Mouse (Mus musculus): ENCODE measurements around the gene Nars2. TPM values are rescaled to one million over a fixed set of nuclear protein-coding genes. Genes with fewer than 3 reads are reported as not detected.

Nars2 gene
- polyA plus RNA-seq (2014; fragmentation: Nextera tagmentation; extraction: Ambion mirVana) = 19.1 and 19.4 TPM in 2 replicates

DNA sequence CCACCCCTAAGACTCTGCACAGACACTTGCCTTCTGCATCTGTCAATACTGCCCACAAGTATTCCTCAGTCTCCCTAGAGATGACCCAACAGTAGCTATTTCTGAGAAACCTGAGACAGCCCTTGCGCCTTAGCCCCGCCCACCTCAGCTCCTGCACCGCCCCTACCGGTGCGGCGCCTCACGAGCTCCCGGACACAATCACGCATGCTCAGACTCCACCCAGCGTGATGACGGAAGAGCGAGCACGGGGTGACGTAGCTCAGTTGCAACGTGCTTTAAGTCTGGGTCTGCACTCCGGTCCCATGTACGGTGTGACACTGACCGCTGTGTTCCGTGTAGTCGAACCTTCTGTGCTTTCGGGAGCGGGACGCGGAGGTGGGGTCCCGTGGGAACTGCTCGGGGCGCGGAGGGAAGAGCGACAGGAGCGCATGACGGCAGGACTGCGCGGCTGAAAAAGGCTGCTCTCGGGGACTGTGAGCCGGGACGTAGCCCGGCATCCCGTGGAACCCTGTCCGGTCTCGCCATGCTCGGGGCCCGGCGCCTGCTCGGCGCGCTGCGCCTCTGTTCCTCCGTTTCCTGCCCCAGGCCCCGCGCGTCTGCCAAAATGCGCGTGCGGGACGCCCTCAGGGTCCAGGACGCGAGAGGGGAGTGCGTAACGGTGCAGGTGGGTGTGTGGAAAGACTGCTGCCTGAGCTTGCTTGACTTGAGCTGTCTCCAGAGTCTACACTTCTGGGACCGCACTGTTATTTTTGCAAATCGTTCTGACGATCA, at the start of gene Nars2:
Nars2 (plus strand) TSS at position 225 of the 771 bp plus-strand sequence.
- DNase-seq (ENCODE audit: low spot score) (peak; percentile 98), ATAC-seq (ENCODE audit: low FRiP score) (peak; percentile 100)
- no peaks in the 10 kb centered on the region for H3K36me3 ChIP-seq (replicated peaks; ENCODE audit: control insufficient read depth, insufficient read depth)
- H3K27me3 ChIP-seq (ENCODE audit: control insufficient read depth, insufficient read depth, low read length) = no peaks in the 10 kb centered on the region
- H3K27ac ChIP-seq = peak within 1 kb of the TSS; percentile 90
- H3K4me3 ChIP-seq (replicated peaks; ENCODE audit: low read length) = peak within 1 kb of the TSS; percentile 97
- peaks cover 6% of the 10 kb centered on the region; the same call in 1 of the 2 replicates for H3K4me1 ChIP-seq (replicated peaks; ENCODE audit: control insufficient read depth, insufficient read depth, low read length)
- under 1% methylated on average over 61 of the region's 62 CpGs for WGBS
- H3K9me3 ChIP-seq (ENCODE audit: control insufficient read depth, low read length) = no peaks in the 10 kb centered on the region
- H3K9ac ChIP-seq = peak within 1 kb of the TSS; percentile 85
- peak within 1 kb of the TSS; percentile 77 for H3K4me2 ChIP-seq (replicated peaks)

DNA sequence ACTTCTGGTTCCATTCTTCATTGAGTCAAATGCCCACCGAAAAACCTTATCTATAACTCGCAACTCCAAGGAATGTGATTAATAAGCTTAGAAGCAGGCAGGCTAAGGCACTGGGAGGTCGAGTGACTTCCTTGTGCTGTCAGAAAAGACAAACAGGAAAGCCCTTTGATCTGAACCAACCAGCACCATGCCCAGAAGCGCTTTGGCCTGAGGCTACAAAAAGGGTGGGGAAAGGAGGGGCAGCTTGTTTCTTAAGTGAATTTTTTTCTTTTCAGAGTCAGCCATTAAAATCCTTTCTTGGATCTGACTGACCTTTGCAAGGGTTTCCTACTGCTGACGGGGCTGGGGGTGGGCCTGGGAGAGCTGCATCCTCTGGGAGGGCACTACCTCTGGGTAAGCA, 49.1 kb upstream of the Nars2 start:
- H3K27ac ChIP-seq = no peak overlapping the region
- DNase-seq (ENCODE audit: low spot score) (no peak), ATAC-seq (ENCODE audit: low FRiP score) (no peak)
- no peak overlapping the region for H3K4me3 ChIP-seq (replicated peaks; ENCODE audit: low read length)
- no peak overlapping the region for H3K9ac ChIP-seq
- H3K36me3 ChIP-seq (replicated peaks; ENCODE audit: control insufficient read depth, insufficient read depth) = no peaks in the 10 kb centered on the region
- H3K4me2 ChIP-seq (replicated peaks) = no peak overlapping the region
- 60% methylated on average over 5 of the region's 5 CpGs for WGBS
- peaks cover 14% of the 10 kb centered on the region for H3K4me1 ChIP-seq (replicated peaks; ENCODE audit: control insufficient read depth, insufficient read depth, low read length)
- H3K9me3 ChIP-seq (ENCODE audit: control insufficient read depth, low read length) = no peaks in the 10 kb centered on the region
- H3K27me3 ChIP-seq (ENCODE audit: control insufficient read depth, insufficient read depth, low read length) = no peaks in the 10 kb centered on the region

DNA sequence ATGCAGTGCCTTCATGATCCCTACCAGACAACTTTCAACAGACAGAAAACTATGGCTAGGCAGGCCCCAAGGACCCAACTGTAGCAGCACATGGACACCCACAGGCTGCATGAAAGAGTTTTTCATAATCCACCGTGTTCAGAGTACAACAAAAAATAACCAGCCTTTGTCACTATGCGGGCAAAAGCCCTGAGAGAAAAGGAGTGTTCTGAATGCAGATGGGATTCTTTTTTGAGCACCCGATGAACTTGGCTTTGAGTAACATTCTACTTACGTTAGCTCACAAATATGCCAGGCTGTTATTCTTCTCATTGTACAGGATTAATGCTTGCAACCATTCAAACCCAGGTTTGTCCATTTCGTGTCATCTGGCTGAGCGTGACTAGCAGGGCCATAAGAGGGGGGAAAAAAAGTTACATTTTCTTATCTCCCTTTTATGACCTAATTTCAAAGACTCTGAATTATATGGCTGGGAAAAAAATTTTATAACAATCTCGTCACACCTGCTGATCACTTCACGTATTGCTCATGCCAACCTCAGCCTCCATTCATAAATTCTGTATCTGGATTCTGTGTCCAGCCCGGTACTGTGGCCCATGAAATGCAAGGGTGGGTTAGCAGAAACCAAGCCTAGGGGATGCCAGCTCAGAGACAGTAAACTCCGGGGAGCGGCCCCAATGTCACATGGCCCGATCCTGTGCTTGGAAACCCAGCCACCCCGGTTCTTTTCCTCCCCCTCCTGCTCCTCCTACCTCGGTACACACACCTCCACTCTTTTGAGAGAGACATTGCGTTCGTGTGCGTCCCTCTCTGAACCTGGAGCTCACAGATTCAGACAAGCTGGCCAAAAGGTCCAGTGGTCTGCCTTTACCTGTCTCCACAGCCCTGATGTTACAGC, 48.0 kb upstream of the Nars2 start:
- WGBS = 69% methylated on average over 17 of the region's 17 CpGs
- H3K27me3 ChIP-seq (ENCODE audit: control insufficient read depth, insufficient read depth, low read length) = no peaks in the 10 kb centered on the region
- H3K27ac ChIP-seq = no peak overlapping the region

DNA sequence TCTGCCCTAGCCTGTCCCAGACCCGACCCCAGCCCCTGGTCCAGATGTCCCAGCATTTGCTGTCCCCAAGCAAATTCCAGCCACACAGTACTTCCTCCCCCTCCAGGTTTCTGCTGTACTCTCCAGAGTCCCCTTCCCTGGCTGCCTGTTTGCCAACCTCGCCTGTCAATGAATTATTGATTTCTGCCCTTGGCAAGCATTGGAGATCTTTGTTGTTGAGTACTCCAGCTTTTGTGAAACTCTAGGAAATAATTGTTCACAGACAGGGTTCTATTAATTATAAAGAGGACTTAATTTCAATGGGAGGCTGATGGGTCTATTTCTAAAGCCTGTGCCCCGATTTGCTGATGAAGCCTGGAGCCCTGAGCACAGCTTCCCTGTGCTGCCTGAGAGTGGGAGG, 46.9 kb upstream of the Nars2 start:
- no peak for ATAC-seq (ENCODE audit: low FRiP score)
- no peak overlapping the region for H3K4me3 ChIP-seq (replicated peaks; ENCODE audit: low read length)
- no peak overlapping the region for H3K27ac ChIP-seq
- H3K27me3 ChIP-seq (ENCODE audit: control insufficient read depth, insufficient read depth, low read length) = no peaks in the 10 kb centered on the region
- no peak overlapping the region for H3K4me2 ChIP-seq (replicated peaks)
- H3K36me3 ChIP-seq (replicated peaks; ENCODE audit: control insufficient read depth, insufficient read depth) = no peaks in the 10 kb centered on the region
- no peak overlapping the region for H3K9ac ChIP-seq
- DNase-seq (ENCODE audit: low spot score) = no peak
- H3K4me1 ChIP-seq (replicated peaks; ENCODE audit: control insufficient read depth, insufficient read depth, low read length) = peaks cover 8% of the 10 kb centered on the region
- WGBS = 39% methylated on average over 3 of the region's 3 CpGs
- H3K9me3 ChIP-seq (ENCODE audit: control insufficient read depth, low read length) = no peaks in the 10 kb centered on the region

More for the DNA sequence above, 48.0 kb upstream of the Nars2 start:
- H3K9me3 ChIP-seq (ENCODE audit: control insufficient read depth, low read length) = no peaks in the 10 kb centered on the region
- H3K4me2 ChIP-seq (replicated peaks) = no peak overlapping the region
- no peak for DNase-seq (ENCODE audit: low spot score)
- no peak overlapping the region for H3K9ac ChIP-seq
- ATAC-seq (ENCODE audit: low FRiP score) = no peak; the same call in 1 of the 2 replicates
- no peaks in the 10 kb centered on the region for H3K36me3 ChIP-seq (replicated peaks; ENCODE audit: control insufficient read depth, insufficient read depth)
- peaks cover 19% of the 10 kb centered on the region for H3K4me1 ChIP-seq (replicated peaks; ENCODE audit: control insufficient read depth, insufficient read depth, low read length)
- H3K4me3 ChIP-seq (replicated peaks; ENCODE audit: low read length) = no peak overlapping the region

DNA sequence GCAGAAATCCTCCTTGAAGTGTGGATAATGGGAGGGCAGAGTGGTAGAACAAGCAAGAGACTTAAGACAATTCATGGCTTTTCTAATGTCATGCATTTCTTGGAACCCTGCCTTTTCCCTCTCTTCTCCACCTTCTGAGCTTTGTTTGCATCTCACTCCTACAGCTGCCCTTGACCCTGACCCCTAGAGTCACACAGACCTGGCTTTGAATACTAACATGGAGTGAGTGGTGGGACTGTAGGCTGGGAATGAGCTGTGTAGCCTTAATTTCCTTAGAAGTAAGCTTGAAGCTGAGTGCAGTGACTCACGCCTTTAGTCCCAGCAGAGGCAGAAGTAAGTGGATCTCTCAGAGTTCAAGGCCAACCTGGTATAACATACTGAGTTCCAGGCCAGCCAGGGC, 46.4 kb upstream of the Nars2 start:
- WGBS = 67% methylated on average over 1 of the region's 1 CpGs
- no peaks in the 10 kb centered on the region for H3K9me3 ChIP-seq (ENCODE audit: control insufficient read depth, low read length)
- no peak overlapping the region for H3K27ac ChIP-seq
- H3K27me3 ChIP-seq (ENCODE audit: control insufficient read depth, insufficient read depth, low read length) = no peaks in the 10 kb centered on the region
- H3K4me1 ChIP-seq (replicated peaks; ENCODE audit: control insufficient read depth, insufficient read depth, low read length) = peaks cover 6% of the 10 kb centered on the region
- no peak overlapping the region for H3K9ac ChIP-seq
- H3K4me2 ChIP-seq (replicated peaks) = no peak overlapping the region
- H3K4me3 ChIP-seq (replicated peaks; ENCODE audit: low read length) = no peak overlapping the region
- DNase-seq (ENCODE audit: low spot score) = no peak
- ATAC-seq (ENCODE audit: low FRiP score) = no peak
- no peaks in the 10 kb centered on the region for H3K36me3 ChIP-seq (replicated peaks; ENCODE audit: control insufficient read depth, insufficient read depth)

DNA sequence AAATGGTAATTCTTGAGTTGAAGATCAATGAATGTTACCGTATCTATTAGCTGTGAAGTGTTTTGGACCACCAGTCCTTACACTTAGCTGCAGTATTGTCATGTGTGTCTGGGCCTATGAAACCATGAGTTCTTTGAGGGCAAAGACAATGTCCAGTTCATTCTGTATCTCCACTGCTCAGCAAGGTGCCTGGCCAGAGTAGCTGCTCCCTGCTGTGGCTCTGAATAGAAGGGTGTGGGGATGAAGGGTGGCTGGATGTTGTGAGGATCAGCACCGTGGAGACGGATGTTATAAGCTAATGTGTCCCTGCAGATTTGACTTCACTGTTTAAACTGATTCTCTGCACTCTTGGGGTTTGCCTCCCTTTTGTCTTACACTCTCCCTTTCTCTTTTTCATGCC, 45.9 kb upstream of the Nars2 start:
- WGBS = 45% methylated on average over 3 of the region's 3 CpGs
- peaks cover 6% of the 10 kb centered on the region for H3K4me1 ChIP-seq (replicated peaks; ENCODE audit: control insufficient read depth, insufficient read depth, low read length)
- ATAC-seq (ENCODE audit: low FRiP score) (no peak), DNase-seq (ENCODE audit: low spot score) (no peak)
- H3K27me3 ChIP-seq (ENCODE audit: control insufficient read depth, insufficient read depth, low read length) = no peaks in the 10 kb centered on the region
- no peak overlapping the region for H3K27ac ChIP-seq
- H3K9ac ChIP-seq = no peak overlapping the region
- H3K4me2 ChIP-seq (replicated peaks) = no peak overlapping the region
- no peaks in the 10 kb centered on the region for H3K9me3 ChIP-seq (ENCODE audit: control insufficient read depth, low read length)
- H3K36me3 ChIP-seq (replicated peaks; ENCODE audit: control insufficient read depth, insufficient read depth) = no peaks in the 10 kb centered on the region
- no peak overlapping the region for H3K4me3 ChIP-seq (replicated peaks; ENCODE audit: low read length)

DNA sequence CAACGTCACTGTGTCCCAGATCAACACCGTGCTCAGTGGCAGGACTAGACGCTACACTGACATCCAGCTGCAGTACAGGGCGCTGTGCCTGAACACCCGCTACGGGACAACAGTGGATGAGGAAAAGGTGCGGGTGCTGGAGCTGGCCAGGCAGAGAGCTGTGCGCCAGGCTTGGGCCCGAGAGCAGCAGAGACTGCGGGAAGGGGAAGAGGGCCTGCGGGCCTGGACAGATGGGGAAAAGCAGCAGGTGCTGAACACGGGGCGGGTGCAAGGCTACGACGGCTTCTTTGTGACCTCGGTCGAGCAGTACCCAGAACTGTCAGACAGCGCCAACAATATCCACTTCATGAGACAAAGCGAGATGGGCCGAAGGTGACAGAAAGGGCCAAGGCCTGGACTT, 45.1 kb upstream of the Nars2 start:
- H3K9me3 ChIP-seq (ENCODE audit: control insufficient read depth, low read length) = no peaks in the 10 kb centered on the region
- H3K4me2 ChIP-seq (replicated peaks) = no peak overlapping the region
- no peak for ATAC-seq (ENCODE audit: low FRiP score)
- no peaks in the 10 kb centered on the region for H3K36me3 ChIP-seq (replicated peaks; ENCODE audit: control insufficient read depth, insufficient read depth)
- H3K9ac ChIP-seq = no peak overlapping the region
- H3K27me3 ChIP-seq (ENCODE audit: control insufficient read depth, insufficient read depth, low read length) = no peaks in the 10 kb centered on the region
- H3K4me3 ChIP-seq (replicated peaks; ENCODE audit: low read length) = no peak overlapping the region
- no peak for DNase-seq (ENCODE audit: low spot score)
- no peak overlapping the region for H3K27ac ChIP-seq
- WGBS = 69% methylated on average over 20 of the region's 20 CpGs
- peaks cover 6% of the 10 kb centered on the region for H3K4me1 ChIP-seq (replicated peaks; ENCODE audit: control insufficient read depth, insufficient read depth, low read length)

DNA sequence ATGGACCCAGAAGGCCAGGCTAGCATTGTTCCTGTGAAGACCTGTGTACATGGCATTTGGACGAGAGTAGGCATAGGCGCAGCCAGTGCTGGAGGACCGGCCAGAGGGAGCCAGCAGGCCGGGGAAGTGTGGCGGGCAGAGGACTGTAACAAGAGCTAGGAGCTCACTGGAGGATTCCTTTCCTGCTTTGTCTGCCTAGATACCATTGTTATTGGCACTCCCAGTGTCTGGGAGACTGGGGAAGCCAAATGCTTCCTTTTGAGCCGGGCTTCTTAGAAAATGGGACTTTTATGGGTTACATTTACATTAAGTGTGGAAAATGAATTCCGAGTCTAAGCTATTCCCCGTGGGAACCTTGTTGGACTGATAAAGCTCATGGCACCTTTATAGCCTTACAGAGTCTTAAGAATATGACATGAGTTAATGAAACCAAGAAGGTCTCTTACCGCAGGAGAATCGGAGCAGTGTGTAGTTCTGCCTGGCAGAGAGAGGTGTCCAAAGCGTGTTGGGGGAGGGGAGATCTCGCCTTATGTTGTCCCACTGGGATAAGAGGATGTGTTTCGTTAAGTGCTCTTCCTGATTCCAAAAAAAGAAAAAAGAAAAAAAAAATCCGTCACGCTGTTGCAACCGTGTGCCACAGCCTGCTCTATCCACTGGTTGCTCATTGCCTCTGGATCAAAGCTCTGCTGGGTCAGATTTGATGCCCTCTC, 43.2 kb upstream of the Nars2 start:
- H3K27me3 ChIP-seq (ENCODE audit: control insufficient read depth, insufficient read depth, low read length) = no peaks in the 10 kb centered on the region
- H3K4me1 ChIP-seq (replicated peaks; ENCODE audit: control insufficient read depth, insufficient read depth, low read length) = peaks cover 6% of the 10 kb centered on the region
- ATAC-seq (ENCODE audit: low FRiP score) (no peak), DNase-seq (ENCODE audit: low spot score) (no peak)
- H3K27ac ChIP-seq = no peak overlapping the region
- H3K4me3 ChIP-seq (replicated peaks; ENCODE audit: low read length) = no peak overlapping the region
- WGBS = 47% methylated on average over 16 of the region's 16 CpGs
- no peaks in the 10 kb centered on the region for H3K9me3 ChIP-seq (ENCODE audit: control insufficient read depth, low read length)
- no peaks in the 10 kb centered on the region for H3K36me3 ChIP-seq (replicated peaks; ENCODE audit: control insufficient read depth, insufficient read depth)
- H3K4me2 ChIP-seq (replicated peaks) = no peak overlapping the region
- no peak overlapping the region for H3K9ac ChIP-seq

DNA sequence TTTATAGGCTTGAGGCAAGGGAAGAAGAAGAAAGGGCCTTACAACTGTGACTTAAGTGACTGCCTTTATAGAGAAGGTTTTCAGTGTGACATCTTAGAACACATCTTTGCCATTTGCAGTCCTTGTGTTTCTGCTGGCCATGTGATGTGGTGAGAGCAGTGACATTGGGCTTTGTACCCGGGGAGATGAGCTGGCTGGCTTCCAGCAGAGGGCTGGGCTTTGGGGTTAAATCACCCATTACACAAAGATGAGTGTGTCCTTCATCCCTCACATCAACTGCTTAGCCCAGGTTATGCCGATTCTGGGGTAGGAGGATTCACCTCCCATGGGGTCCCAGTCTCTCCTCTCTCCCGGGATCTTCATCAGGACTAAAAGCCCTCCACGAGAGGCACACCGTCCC, 41.4 kb upstream of the Nars2 start:
- no peaks in the 10 kb centered on the region for H3K9me3 ChIP-seq (ENCODE audit: control insufficient read depth, low read length)
- no peak overlapping the region for H3K4me3 ChIP-seq (replicated peaks; ENCODE audit: low read length)
- DNase-seq (ENCODE audit: low spot score) = no peak
- H3K27ac ChIP-seq = no peak overlapping the region
- no peak overlapping the region for H3K9ac ChIP-seq
- no peak for ATAC-seq (ENCODE audit: low FRiP score)
- H3K27me3 ChIP-seq (ENCODE audit: control insufficient read depth, insufficient read depth, low read length) = no peaks in the 10 kb centered on the region
- WGBS = 73% methylated on average over 5 of the region's 5 CpGs
- peaks cover 6% of the 10 kb centered on the region; the same call in 1 of the 2 replicates for H3K4me1 ChIP-seq (replicated peaks; ENCODE audit: control insufficient read depth, insufficient read depth, low read length)
- H3K4me2 ChIP-seq (replicated peaks) = no peak overlapping the region
- H3K36me3 ChIP-seq (replicated peaks; ENCODE audit: control insufficient read depth, insufficient read depth) = no peaks in the 10 kb centered on the region

Data from hindbrain, embryonic 14.5 days (tissue).